ENCODE assay signal across 1 mouse cellular context in genomic region chr2:3088361-3088760, GRCm38 (mm10). TPM values are rescaled to one million over a fixed set of nuclear protein-coding genes. Genes with fewer than 3 reads are reported as not detected.
"Had no signal": no experiment of that assay in that cellular context is flagged by ENCODE, and none has a peak within 500 bp of the region (broad histone marks: within the 10 kb centered on the region; RNA-seq: fewer than 3 reads in every experiment).

No protein-coding gene starts in this region.

RNA-seq across cellular contexts. Expression of gene Fam171a1, which starts 25.7 kb away (rescaled TPM):
- polyA plus RNA-seq: inflammation-experienced regulatory T-cells, adult 6 months had no signal
